ENCODE assay signal across 11 mouse cellular contexts in the genomic region with DNA sequence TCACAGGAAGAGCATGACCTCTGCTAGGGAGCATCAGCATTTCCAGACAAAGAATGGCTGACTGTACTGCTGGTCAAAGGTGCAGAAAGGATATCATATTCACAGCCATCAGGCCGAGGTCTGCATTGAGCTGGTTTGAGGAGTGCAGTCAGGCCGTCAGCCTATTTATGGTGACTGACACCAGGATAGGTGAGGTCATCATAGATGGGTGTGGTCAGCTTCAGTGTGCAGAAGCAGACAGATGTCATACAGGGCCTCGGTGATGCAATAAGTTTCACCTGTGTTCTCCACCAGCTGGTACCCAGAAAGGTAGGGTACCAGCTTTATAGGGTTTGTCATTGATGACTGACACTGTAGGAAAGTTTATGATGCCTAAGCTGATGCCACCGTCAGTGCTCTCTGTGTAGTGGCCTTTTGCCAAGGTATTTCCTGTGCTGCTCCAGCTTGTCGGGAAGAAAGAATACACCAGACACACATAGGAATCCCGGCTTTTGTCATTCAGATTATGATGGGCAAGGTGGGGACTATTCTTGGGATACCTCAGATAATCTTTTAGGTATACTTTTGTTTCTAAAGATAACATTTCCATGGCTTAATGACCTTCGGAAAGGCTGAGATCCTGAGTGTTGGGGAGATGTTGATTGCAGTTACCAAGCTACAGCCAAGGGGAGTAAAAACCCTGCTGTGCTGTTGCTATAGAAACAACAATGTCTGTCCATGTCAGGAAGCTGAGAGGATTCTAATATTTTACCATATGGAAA. TPM values are rescaled to one million over a fixed set of nuclear protein-coding genes. Genes with fewer than 3 reads are reported as not detected.
DNase-seq lines count a peak whose midpoint lies in the region; ATAC-seq and TF ChIP-seq lines count a peak whose summit lies in the region.
"Had no signal": no experiment of that assay in that cellular context is flagged by ENCODE, and none has a peak within 500 bp of the region (broad histone marks: within the 10 kb centered on the region; RNA-seq: fewer than 3 reads in every experiment).

No protein-coding gene starts in this region.

- H3K9ac ChIP-seq in heart, embryonic 12.5 days, result no peak overlapping the region
- H3K9ac ChIP-seq in CH12.LX (ENCODE audit: insufficient read depth, low read depth), result no peak overlapping the region
- no peak overlapping the region for H3K9ac ChIP-seq in forebrain, embryonic 12.5 days
- H3K9ac ChIP-seq in midbrain, embryonic 12.5 days (replicated peaks), result no peak overlapping the region
- H3K9ac ChIP-seq: liver, embryonic 14.5 days had no signal

- in situ Hi-C loops in CH12.LX (cut with MboI; ENCODE audit: low pct_ligation_motif_present, low pct_unique_long_range_greater_than_20kb, low sequenced_read_pairs), result no loop called here

- no peaks in the 10 kb centered on the region for H3K27me3 ChIP-seq in heart, embryonic 12.5 days (replicated peaks)
- H3K27me3 ChIP-seq in CH12.LX (replicated peaks), result no peaks in the 10 kb centered on the region
- H3K27me3 ChIP-seq in forebrain, embryonic 12.5 days, result no peaks in the 10 kb centered on the region
- no peaks in the 10 kb centered on the region for H3K27me3 ChIP-seq in midbrain, embryonic 12.5 days

- no peaks in the 10 kb centered on the region for H3K36me3 ChIP-seq in heart, embryonic 12.5 days
- H3K36me3 ChIP-seq in CH12.LX (replicated peaks in 1 of 2; ENCODE audit: control insufficient read depth in 1 of 2, insufficient read depth in 1 of 2, low read length in 1 of 2), result no peaks in the 10 kb centered on the region
- H3K36me3 ChIP-seq in forebrain, embryonic 12.5 days (replicated peaks), result no peaks in the 10 kb centered on the region
- no peaks in the 10 kb centered on the region for H3K36me3 ChIP-seq in midbrain, embryonic 12.5 days

- no peak for TF ChIP-seq RAD21 in CH12.LX (IDR thresholded peaks at IDR 0.05; ENCODE audit: low read depth, low read length)

- no peak for TF ChIP-seq CTCF in CH12.LX (conservative IDR thresholded peaks at IDR 0.05 in 1 of 2, IDR thresholded peaks at IDR 0.05 in 1 of 2; ENCODE audit: low read depth in 2 of 2, low read length in 2 of 2)

- H3K27ac ChIP-seq in heart, embryonic 12.5 days (ENCODE audit: poor library complexity, severe bottlenecking), result no peak overlapping the region; the same call in 1 of the 2 replicates
- H3K27ac ChIP-seq in CH12.LX (ENCODE audit: insufficient read depth, low read depth), result no peak overlapping the region
- peak overlapping the region; percentile 57 for H3K27ac ChIP-seq in forebrain, embryonic 12.5 days
- H3K27ac ChIP-seq in midbrain, embryonic 12.5 days (replicated peaks), result peak overlapping the region; percentile 86; the same call in 1 of the 2 replicates
- H3K27ac ChIP-seq: liver, embryonic 14.5 days had no signal

- WGBS in heart, embryonic 12.5 days, result 32% methylated on average over 7 of the region's 7 CpGs
- 65% methylated on average over 7 of the region's 7 CpGs for WGBS in forebrain, embryonic 12.5 days
- 59% methylated on average over 7 of the region's 7 CpGs for WGBS in midbrain, embryonic 12.5 days

- dilution Hi-C loops in CH12.LX (cut with MboI; ENCODE audit: extremely low pct_ligation_motif_present, extremely low pct_unique_long_range_greater_than_20kb, low sequenced_read_pairs), result no loop called here

- H3K4me3 ChIP-seq in heart, embryonic 12.5 days, result no peak overlapping the region
- no peak overlapping the region for H3K4me3 ChIP-seq in CH12.LX (replicated peaks in 1 of 3; ENCODE audit: low read depth in 2 of 3, low read length in 2 of 3, poor library complexity in 1 of 3)
- no peak overlapping the region for H3K4me3 ChIP-seq in forebrain, embryonic 12.5 days (replicated peaks)
- no peak overlapping the region for H3K4me3 ChIP-seq in midbrain, embryonic 12.5 days

- H3K4me1 ChIP-seq in heart, embryonic 12.5 days (replicated peaks), result peaks cover 25% of the 10 kb centered on the region
- peaks cover 16 to 35% of the 10 kb centered on the region in 2 experiments for H3K4me1 ChIP-seq in CH12.LX (ENCODE audit: control insufficient read depth in 1 of 2, insufficient read depth in 2 of 2)
- H3K4me1 ChIP-seq in forebrain, embryonic 12.5 days, result peaks cover 26% of the 10 kb centered on the region
- H3K4me1 ChIP-seq in midbrain, embryonic 12.5 days, result peaks cover 28% of the 10 kb centered on the region

- H3K4me2 ChIP-seq in heart, embryonic 12.5 days, result no peak overlapping the region
- H3K4me2 ChIP-seq in CH12.LX (ENCODE audit: insufficient read depth, low read depth, poor library complexity, severe bottlenecking), result no peak overlapping the region
- H3K4me2 ChIP-seq in forebrain, embryonic 12.5 days, result no peak overlapping the region
- H3K4me2 ChIP-seq in midbrain, embryonic 12.5 days (replicated peaks), result no peak overlapping the region

- ATAC-seq in heart, embryonic 12.5 days (ENCODE audit: insufficient number of reproducible peaks, low FRiP score), result peak; percentile 61; the same call in 1 of the 2 replicates
- ATAC-seq in forebrain, embryonic 12.5 days (ENCODE audit: low FRiP score), result 0 out of 2 replicates have a peak, but pooled peaks have one; percentile 39
- no peak for ATAC-seq in midbrain, embryonic 12.5 days (ENCODE audit: low FRiP score, low read depth)
- ATAC-seq in megakaryocyte, adult 5-6 weeks (ENCODE audit: poor library complexity, severe bottlenecking), result no peak

- no peaks in the 10 kb centered on the region for H3K79me2 ChIP-seq in CH12.LX (replicated peaks; ENCODE audit: control insufficient read depth, extremely low read depth, insufficient read depth, poor library complexity, severe bottlenecking)

- no peak for DNase-seq in heart, adult 9 months (ENCODE audit: low spot score in 2 of 2)
- DNase-seq in CH12.LX (ENCODE audit: extremely low read depth), result no peak
- DNase-seq in thymus, adult 18-20 months, result no peak
- no peak for DNase-seq in layer of hippocampus, adult 8-10 months (ENCODE audit: low spot score in 2 of 2)
- DNase-seq: gastrocnemius, postnatal 10 days; kidney, postnatal 25 days had no signal

- no peak for TF ChIP-seq EP300 in CH12.LX (IDR thresholded peaks at IDR 0.05; ENCODE audit: low read length)

- TF ChIP-seq POLR2A in CH12.LX (IDR thresholded peaks at IDR 0.05; ENCODE audit: low read depth, low read length), result no peak

- no peaks in the 10 kb centered on the region for H3K9me3 ChIP-seq in heart, embryonic 12.5 days (replicated peaks)
- H3K9me3 ChIP-seq in CH12.LX (replicated peaks; ENCODE audit: low read length), result no peaks in the 10 kb centered on the region
- H3K9me3 ChIP-seq in forebrain, embryonic 12.5 days, result no peaks in the 10 kb centered on the region
- H3K9me3 ChIP-seq in midbrain, embryonic 12.5 days, result no peaks in the 10 kb centered on the region

TF ChIP-seq in CH12.LX, 34 proteins besides CTCF, POLR2A, EP300 and RAD21:
- TF ChIP-seq E2F4 (IDR thresholded peaks at IDR 0.05; ENCODE audit: insufficient replicate concordance, low read depth, low read length) (no peak), JUN (IDR thresholded peaks at IDR 0.05; ENCODE audit: insufficient read depth, low read depth, low read length) (peak; percentile 44; the same call in 1 of the 2 replicates), MEF2A (IDR thresholded peaks at IDR 0.05; ENCODE audit: borderline replicate concordance, low read depth, low read length) (peak; percentile 69), CHD1 (IDR thresholded peaks at IDR 0.05; ENCODE audit: low read depth, low read length) (no peak)

RNA-seq across cellular contexts. Expression of a gene that starts 9.4 kb away (rescaled TPM):
- polyA plus RNA-seq in heart, embryonic 12.5 days (2016; fragmentation: Nextera tagmentation; extraction: Ambion mirVana), result 111 and 117 TPM in 2 replicates
- total RNA-seq in CH12.LX (2012; rRNA removed), result 37.3 and 43.0 TPM in 2 replicates
- 16.7 and 17.6 TPM in 2 replicates for total RNA-seq in CH12.LX (2014; rRNA removed)
- 26.1 and 26.7 TPM in 2 replicates for polyA plus RNA-seq in CH12.LX (2012; ENCODE audit: insufficient read length, low read depth)
- polyA plus RNA-seq in forebrain, embryonic 12.5 days (2016; fragmentation: Nextera tagmentation; extraction: Ambion mirVana), result 397 and 403 TPM in 2 replicates
- 609 and 668 TPM in 2 replicates for polyA plus RNA-seq in midbrain, embryonic 12.5 days (2016; fragmentation: Nextera tagmentation; extraction: Ambion mirVana)
- total RNA-seq in megakaryocyte, adult 5-6 weeks (2015), result 11.6 and 12.8 TPM in 2 replicates
- total RNA-seq in megakaryocyte, adult 5-6 weeks (2017), result 21.4 and 34.0 TPM in 2 replicates
- 100 to 1,000 TPM; 852 to 915 (median 907) TPM for total RNA-seq in layer of hippocampus, adult 8-10 months (2022)

RNA-seq across cellular contexts. Expression of a gene that starts 43.0 kb away (rescaled TPM):
- polyA plus RNA-seq in heart, embryonic 12.5 days (2016; fragmentation: Nextera tagmentation; extraction: Ambion mirVana), result 24.2 and 28.8 TPM in 2 replicates
- 22.6 and 33.6 TPM in 2 replicates for total RNA-seq in CH12.LX (2012; rRNA removed)
- 34.8 and 38.4 TPM in 2 replicates for total RNA-seq in CH12.LX (2014; rRNA removed)
- 46.2 and 49.8 TPM in 2 replicates for polyA plus RNA-seq in CH12.LX (2012; ENCODE audit: insufficient read length, low read depth)
- polyA plus RNA-seq in forebrain, embryonic 12.5 days (2016; fragmentation: Nextera tagmentation; extraction: Ambion mirVana), result 311 and 346 TPM in 2 replicates
- 380 and 432 TPM in 2 replicates for polyA plus RNA-seq in midbrain, embryonic 12.5 days (2016; fragmentation: Nextera tagmentation; extraction: Ambion mirVana)
- not detected in 2 replicates for total RNA-seq in megakaryocyte, adult 5-6 weeks (2015)
- 0.15 and 0.53 TPM in 2 replicates for total RNA-seq in megakaryocyte, adult 5-6 weeks (2017)
- total RNA-seq in layer of hippocampus, adult 8-10 months (2022), result 100 to 1,000 TPM; 198 to 220 (median 215) TPM

RNA-seq across cellular contexts. Expression of a gene that starts 49.8 kb away (rescaled TPM):
- polyA plus RNA-seq in heart, embryonic 12.5 days (2016; fragmentation: Nextera tagmentation; extraction: Ambion mirVana), result 44.4 and 50.5 TPM in 2 replicates
- total RNA-seq in CH12.LX (2012; rRNA removed), result 21.6 and 35.3 TPM in 2 replicates
- total RNA-seq in CH12.LX (2014; rRNA removed), result 40.9 and 41.3 TPM in 2 replicates
- polyA plus RNA-seq in CH12.LX (2012; ENCODE audit: insufficient read length, low read depth), result 18.1 and 20.1 TPM in 2 replicates
- polyA plus RNA-seq in forebrain, embryonic 12.5 days (2016; fragmentation: Nextera tagmentation; extraction: Ambion mirVana), result 35.0 and 38.2 TPM in 2 replicates
- polyA plus RNA-seq in midbrain, embryonic 12.5 days (2016; fragmentation: Nextera tagmentation; extraction: Ambion mirVana), result 31.4 and 31.9 TPM in 2 replicates
- 33.3 and 47.8 TPM in 2 replicates for total RNA-seq in megakaryocyte, adult 5-6 weeks (2015)
- 13.9 and 17.1 TPM in 2 replicates for total RNA-seq in megakaryocyte, adult 5-6 weeks (2017)
- total RNA-seq in layer of hippocampus, adult 8-10 months (2022), result 10 to 100 TPM; 43.5 to 64.1 (median 62.3) TPM

Comparison
In these comparisons a context has a peak if more than half of its experiments do, and no peak if none do; other contexts are left out.
1. ATAC-seq: peak in heart, embryonic 12.5 days (single experiment) and forebrain, embryonic 12.5 days (single experiment); none in midbrain, embryonic 12.5 days (single experiment) and megakaryocyte, adult 5-6 weeks (single experiment).
2. H3K27ac ChIP-seq: peak in forebrain, embryonic 12.5 days (single experiment) and midbrain, embryonic 12.5 days (single experiment); none in heart, embryonic 12.5 days (single experiment) and CH12.LX (single experiment).